Mouse (Mus musculus) erythroblast, adult 5-6 weeks (primary cell): Measurements from ENCODE around the gene Kctd15. TPM values are rescaled to one million over a fixed set of nuclear protein-coding genes. Genes with fewer than 3 reads are reported as not detected.

Source experiments
- total RNA-seq, 2 experiments: library from RNA; stranded (forward) in 1 of 2; stranded (reverse) in 1 of 2; fragments of 150-400 nt in 1 of 2; fragments of 200-764, 138-1000 nt in 1 of 2; gene quantifications; 2 replicates each; pipeline versions ENCODE4 v1.2.3 to v1.2.4; 2015 to 2017; ENCODE audit warnings: low replicate concordance in 2 of 2

Gene Kctd15
- total RNA-seq, 2 experiments from 2014 or later = not detected

Other genes with a start within 250 kb of the Kctd15 start
- not detected in 2 replicates for gene Chst8, start 156.0 kb upstream of the Kctd15 start, total RNA-seq (2015; ENCODE audit: low replicate concordance)
- gene Chst8, start 156.0 kb upstream of the Kctd15 start, total RNA-seq (2017; ENCODE audit: low replicate concordance) = not detected in 2 replicates